Mouse (Mus musculus): ENCODE measurements at regions not wholly inside any gene's neighbourhood (a gene's known extent, or its start where the extent isn't known, plus 50 kb on each side); places are given as distances from the start of the nearest gene placed in this dataset.

- DNase-seq (ENCODE audit: low spot score): no peak
These were observed 316.3 kb downstream of the Klf5 start for GRCm38 (mm10) chr14:99614748-99615147.

- no peak for DNase-seq (ENCODE audit: low spot score)
These were observed 318.3 kb downstream of the Klf5 start for GRCm38 (mm10) chr14:99616655-99617335.

GRCm38 (mm10) chr14:99617374-99617773 lies 318.9 kb downstream of the Klf5 start:
- DNase-seq (ENCODE audit: low spot score): no peak

- no peak for DNase-seq (ENCODE audit: low spot score)
These were observed 323.0 kb downstream of the Klf5 start for GRCm38 (mm10) chr14:99621538-99621937.

GRCm38 (mm10) chr14:99624380-99625327 lies 326.2 kb downstream of the Klf5 start:
- DNase-seq (ENCODE audit: low spot score): no peak

GRCm38 (mm10) chr14:99627615-99628014 lies 329.1 kb downstream of the Klf5 start:
- no peak for DNase-seq (ENCODE audit: low spot score)

GRCm38 (mm10) chr14:99631092-99631491 lies 332.6 kb downstream of the Klf5 start:
- no peak for DNase-seq (ENCODE audit: low spot score)

GRCm38 (mm10) chr14:99632444-99632843 lies 334.0 kb downstream of the Klf5 start:
- DNase-seq (ENCODE audit: low spot score): no peak

GRCm38 (mm10) chr14:99635556-99636150 lies 337.2 kb downstream of the Klf5 start:
- DNase-seq (ENCODE audit: low spot score): no peak

- DNase-seq (ENCODE audit: low spot score): no peak
These were observed 343.3 kb downstream of the Klf5 start for GRCm38 (mm10) chr14:99641475-99642453.

- DNase-seq (ENCODE audit: low spot score): no peak
These were observed 347.8 kb downstream of the Klf5 start for GRCm38 (mm10) chr14:99646323-99646722.

GRCm38 (mm10) chr14:99674399-99674798 lies 375.9 kb downstream of the Klf5 start:
- no peak for DNase-seq (ENCODE audit: low spot score)

GRCm38 (mm10) chr14:99687062-99687806 lies 388.7 kb downstream of the Klf5 start:
- no peak for DNase-seq (ENCODE audit: low spot score)

- no peak for DNase-seq (ENCODE audit: low spot score)
These were observed 389.9 kb downstream of the Klf5 start for GRCm38 (mm10) chr14:99688415-99688814.

GRCm38 (mm10) chr14:99696301-99696700 lies 397.8 kb downstream of the Klf5 start:
- no peak for DNase-seq (ENCODE audit: low spot score)

- DNase-seq (ENCODE audit: low spot score): no peak
These were observed 401.1 kb downstream of the Klf5 start for GRCm38 (mm10) chr14:99699545-99699944.

GRCm38 (mm10) chr14:99706004-99706403 lies 407.5 kb downstream of the Klf5 start:
- DNase-seq (ENCODE audit: low spot score): no peak

- no peak for DNase-seq (ENCODE audit: low spot score)
These were observed 409.6 kb downstream of the Klf5 start for GRCm38 (mm10) chr14:99708066-99708465.

- DNase-seq (ENCODE audit: low spot score): no peak
These were observed 411.3 kb downstream of the Klf5 start for GRCm38 (mm10) chr14:99709764-99710163.

- no peak for DNase-seq (ENCODE audit: low spot score)
These were observed 412.2 kb downstream of the Klf5 start for GRCm38 (mm10) chr14:99710656-99711177.

GRCm38 (mm10) chr14:99712624-99713023 lies 414.1 kb downstream of the Klf5 start:
- no peak for DNase-seq (ENCODE audit: low spot score)
